Mouse (Mus musculus) kidney, postnatal 0 days (tissue): ENCODE data around the gene Fam196b. TPM values are rescaled to one million over a fixed set of nuclear protein-coding genes. Genes with fewer than 3 reads are reported as not detected.

ENCODE experiments used
- ATAC-seq: fragments of 200-750 bp; cut with Nextera tagmentation; replicated peaks from 2 replicates; pipeline ENCODE4 v1.8.0; 2017; ENCODE audit warnings: low read depth, moderate number of reproducible peaks, moderate TSS enrichment, moderate library complexity; ENCODE audit not compliant: low FRiP score
- DNase-seq: peaks from one replicate; pipeline ENCODE4 v3.0.0-alpha.2; 2016; ENCODE audit warnings: low spot score
- H3K27ac ChIP-seq: fragments of 300-500 bp; sonication (generic); 2 replicates; pipeline ENCODE4 v1.5.1; 2014; ENCODE audit warnings: mild to moderate bottlenecking
- H3K27me3 ChIP-seq: fragments of 300-500 bp; sonication (generic); 2 replicates; pipeline ENCODE4 v1.6.1; 2014; ENCODE audit warnings: low read length, mixed read lengths; ENCODE audit not compliant: insufficient read depth
- H3K36me3 ChIP-seq: fragments of 300-500 bp; sonication (generic); 2 replicates; pipeline ENCODE4 v1.6.1; 2014; ENCODE audit warnings: low read length, mixed read lengths; ENCODE audit not compliant: insufficient read depth
- H3K4me1 ChIP-seq: fragments of 300-500 bp; sonication (generic); replicated peaks from 2 replicates; pipeline ENCODE4 v1.6.1; 2014; ENCODE audit warnings: antibody characterized with exemption, low read length, mixed read lengths; ENCODE audit not compliant: insufficient read depth
- H3K4me2 ChIP-seq: fragments of 300-500 bp; sonication (generic); 2 replicates; pipeline ENCODE4 v1.6.1; 2014; ENCODE audit warnings: mild to moderate bottlenecking, low read length, moderate library complexity, mixed read lengths
- H3K4me3 ChIP-seq: fragments of 300-500 bp; sonication (generic); replicated peaks from 2 replicates; pipeline ENCODE4 v1.5.1; 2014; ENCODE audit warnings: low read depth, low read length
- H3K9ac ChIP-seq: fragments of 300-500 bp; sonication (generic); 2 replicates; pipeline ENCODE4 v1.6.1; 2014; ENCODE audit warnings: low read depth, low read length
- H3K9me3 ChIP-seq: fragments of 300-500 bp; sonication (generic); replicated peaks from 2 replicates; pipeline ENCODE4 v1.6.1; 2016; ENCODE audit warnings: low read length, inconsistent platforms, mixed read lengths
- CTCF ChIP-seq: IDR thresholded peaks from 2 replicates; pipeline ENCODE4 v1.5.1; 2016; ENCODE audit warnings: antibody characterized with exemption, low read depth, mild to moderate bottlenecking, moderate library complexity
- WGBS: fragments of 180-500 bp; shearing (Covaris S2); extraction: QIAGEN DNeasy Blood & Tissue Kit; methylation state at CpG from one replicate; pipeline ENCODE4 v1.1.7; 2014; 5-methylcytosine and 5-hydroxymethylcytosine counted together
- polyA plus RNA-seq: library from polyadenylated mRNA; unstranded; fragments of >200 nt; fragmentation: Nextera tagmentation; extraction: Ambion mirVana; gene quantifications from 2 replicates; pipeline ENCODE4 v1.2.1, GENCODE M21; 2015

Gene Fam196b
- polyA plus RNA-seq, 1 experiment from 2014 or later = 0.21 TPM

GRCm38 (mm10) chr11:34431371-34431770, 116.7 kb downstream of the Fam196b start:
- TF ChIP-seq CTCF = no peak
- DNase-seq = no peak
- no peak overlapping the region for H3K4me3 ChIP-seq
- H3K27ac ChIP-seq = no peak overlapping the region
- ATAC-seq = no peak
- no peaks in the 10 kb centered on the region for H3K4me1 ChIP-seq
- no peaks in the 10 kb centered on the region for H3K36me3 ChIP-seq
- no peaks in the 10 kb centered on the region for H3K27me3 ChIP-seq
- H3K9me3 ChIP-seq = no peaks in the 10 kb centered on the region
- no peak overlapping the region for H3K4me2 ChIP-seq
- H3K9ac ChIP-seq = no peak overlapping the region
- 60% methylated on average over 5 of the region's 5 CpGs for WGBS

- Histone ChIP-seq H3K4me1 (no peaks in the 10 kb centered on the region), H3K4me2 (no peak overlapping the region), H3K9ac (no peak overlapping the region), H3K4me3 (no peak overlapping the region), H3K27ac (no peak overlapping the region), H3K27me3 (no peaks in the 10 kb centered on the region), H3K36me3 (no peaks in the 10 kb centered on the region), H3K9me3 (no peaks in the 10 kb centered on the region)
- DNase-seq (no peak), ATAC-seq (no peak)
- 59% methylated on average over 2 of the region's 2 CpGs for WGBS
- TF ChIP-seq CTCF = no peak
Observed at GRCm38 (mm10) chr11:34431978-34432377, 117.4 kb downstream of the Fam196b start.

- ATAC-seq = no peak
- Histone ChIP-seq H3K4me3 (no peak overlapping the region), H3K9ac (no peak overlapping the region), H3K4me1 (no peaks in the 10 kb centered on the region), H3K9me3 (no peaks in the 10 kb centered on the region), H3K4me2 (no peak overlapping the region), H3K27ac (no peak overlapping the region), H3K36me3 (no peaks in the 10 kb centered on the region), H3K27me3 (no peaks in the 10 kb centered on the region)
- TF ChIP-seq CTCF = no peak
- 71% methylated on average over 1 of the region's 1 CpGs for WGBS
- DNase-seq = no peak
Observed at GRCm38 (mm10) chr11:34437446-34437845, 122.8 kb downstream of the Fam196b start.

GRCm38 (mm10) chr11:34438429-34438828, 123.8 kb downstream of the Fam196b start:
- WGBS = 45% methylated on average over 2 of the region's 2 CpGs
- no peak for TF ChIP-seq CTCF
- no peaks in the 10 kb centered on the region for H3K9me3 ChIP-seq
- H3K27me3 ChIP-seq = no peaks in the 10 kb centered on the region
- H3K4me3 ChIP-seq = no peak overlapping the region
- H3K4me2 ChIP-seq = no peak overlapping the region
- no peaks in the 10 kb centered on the region for H3K36me3 ChIP-seq
- H3K4me1 ChIP-seq = no peaks in the 10 kb centered on the region
- no peak for DNase-seq
- no peak overlapping the region for H3K27ac ChIP-seq
- H3K9ac ChIP-seq = no peak overlapping the region
- no peak for ATAC-seq

- no peaks in the 10 kb centered on the region for H3K4me1 ChIP-seq
- TF ChIP-seq CTCF = no peak
- no peak overlapping the region for H3K4me3 ChIP-seq
- H3K27me3 ChIP-seq = no peaks in the 10 kb centered on the region
- no peak for ATAC-seq
- no peaks in the 10 kb centered on the region for H3K36me3 ChIP-seq
- no peak overlapping the region for H3K4me2 ChIP-seq
- H3K27ac ChIP-seq = no peak overlapping the region
- H3K9me3 ChIP-seq = no peaks in the 10 kb centered on the region
- 47% methylated on average over 4 of the region's 4 CpGs for WGBS
- peak; percentile 87 for DNase-seq
- no peak overlapping the region for H3K9ac ChIP-seq
Observed at GRCm38 (mm10) chr11:34447891-34448290, 133.3 kb downstream of the Fam196b start.

GRCm38 (mm10) chr11:34449944-34450343, 135.3 kb downstream of the Fam196b start:
- H3K9me3 ChIP-seq = no peaks in the 10 kb centered on the region
- 94% methylated on average over 4 of the region's 4 CpGs for WGBS
- H3K4me3 ChIP-seq = no peak overlapping the region
- ATAC-seq = no peak
- H3K4me2 ChIP-seq = no peak overlapping the region
- H3K9ac ChIP-seq = no peak overlapping the region
- no peak overlapping the region for H3K27ac ChIP-seq
- H3K27me3 ChIP-seq = no peaks in the 10 kb centered on the region
- TF ChIP-seq CTCF = no peak
- DNase-seq = no peak
- no peaks in the 10 kb centered on the region for H3K36me3 ChIP-seq
- no peaks in the 10 kb centered on the region for H3K4me1 ChIP-seq

GRCm38 (mm10) chr11:34467056-34467455, 152.4 kb downstream of the Fam196b start:
- ATAC-seq (no peak), DNase-seq (no peak)
- H3K27ac ChIP-seq = no peak overlapping the region

More at GRCm38 (mm10) chr11:34467056-34467455, 152.4 kb downstream of the Fam196b start:
- TF ChIP-seq CTCF = no peak
- H3K36me3 ChIP-seq = no peaks in the 10 kb centered on the region
- H3K9ac ChIP-seq = no peak overlapping the region
- H3K27me3 ChIP-seq = no peaks in the 10 kb centered on the region
- no peaks in the 10 kb centered on the region for H3K4me1 ChIP-seq
- no peak overlapping the region for H3K4me3 ChIP-seq
- H3K9me3 ChIP-seq = no peaks in the 10 kb centered on the region
- 55% methylated on average over 1 of the region's 1 CpGs for WGBS
- no peak overlapping the region for H3K4me2 ChIP-seq
